Mouse (Mus musculus): Measurements from ENCODE around the gene Psma7. TPM values are rescaled to one million over a fixed set of nuclear protein-coding genes. Genes with fewer than 3 reads are reported as not detected.

Psma7 gene
- 665 and 670 TPM in 2 replicates for polyA plus RNA-seq (2015; fragmentation: Nextera tagmentation; extraction: Ambion mirVana)

- WGBS, result under 1% methylated on average over 70 of the region's 78 CpGs
- H3K4me1 ChIP-seq (replicated peaks), result peaks cover 52% of the 10 kb centered on the region
Observed at GRCm38 (mm10) chr2:180042256-180042857, at the start of gene Psma7, which contains the start of gene Ss18l1. TSS of gene Psma7 (minus strand) at chr2:180042433. TSS of gene Ss18l1 (plus strand) at chr2:180042509.

GRCm38 (mm10) chr2:180090285-180090684 is 48.1 kb upstream of the Psma7 start:
- peaks cover 14% of the 10 kb centered on the region for H3K36me3 ChIP-seq
- H3K27ac ChIP-seq, result no peak overlapping the region
- no peaks in the 10 kb centered on the region for H3K9me3 ChIP-seq
- no peak overlapping the region for H3K4me3 ChIP-seq
- no peak for ATAC-seq (ENCODE audit: low FRiP score)
- H3K27me3 ChIP-seq, result no peaks in the 10 kb centered on the region
- H3K9ac ChIP-seq, result no peak overlapping the region
- H3K4me2 ChIP-seq, result no peak overlapping the region
- H3K4me1 ChIP-seq (replicated peaks), result peaks cover 14% of the 10 kb centered on the region
- WGBS, result 75% methylated on average over 11 of the region's 11 CpGs

More at GRCm38 (mm10) chr2:180042256-180042857, at the start of gene Psma7, which contains the start of gene Ss18l1:
- H3K4me3 ChIP-seq, result peak within 1 kb of the TSS; percentile 95
- ATAC-seq (ENCODE audit: low FRiP score), result peak; percentile 97
- H3K9me3 ChIP-seq, result no peaks in the 10 kb centered on the region
- peaks cover 35% of the 10 kb centered on the region for H3K36me3 ChIP-seq
- no peaks in the 10 kb centered on the region for H3K27me3 ChIP-seq
- H3K9ac ChIP-seq, result peak within 1 kb of the TSS; percentile 98
- H3K4me2 ChIP-seq, result peak within 1 kb of the TSS; percentile 81
- H3K27ac ChIP-seq, result peak within 1 kb of the TSS; percentile 99

- ATAC-seq (ENCODE audit: low FRiP score), result no peak
- H3K27ac ChIP-seq, result no peak overlapping the region
- peaks cover 14% of the 10 kb centered on the region for H3K4me1 ChIP-seq (replicated peaks)
- no peak overlapping the region for H3K9ac ChIP-seq
- 89% methylated on average over 4 of the region's 4 CpGs for WGBS
- no peak overlapping the region for H3K4me2 ChIP-seq
- no peaks in the 10 kb centered on the region for H3K9me3 ChIP-seq
- H3K36me3 ChIP-seq, result peaks cover 37% of the 10 kb centered on the region
- no peaks in the 10 kb centered on the region for H3K27me3 ChIP-seq
- H3K4me3 ChIP-seq, result no peak overlapping the region
Observed at GRCm38 (mm10) chr2:180087472-180087871, 45.2 kb upstream of the Psma7 start.

GRCm38 (mm10) chr2:180086637-180087027 is 44.4 kb upstream of the Psma7 start:
- Histone ChIP-seq H3K9me3 (no peaks in the 10 kb centered on the region), H3K4me2 (no peak overlapping the region), H3K27me3 (no peaks in the 10 kb centered on the region), H3K9ac (0 out of 2 replicates have a peak overlapping the region, but pooled peaks have one; percentile 21), H3K27ac (0 out of 2 replicates have a peak overlapping the region, but pooled peaks have one; percentile 20), H3K4me3 (no peak overlapping the region), H3K36me3 (peaks cover 45% of the 10 kb centered on the region), H3K4me1 (replicated peaks) (peaks cover 14% of the 10 kb centered on the region)
- WGBS, result 88% methylated on average over 5 of the region's 5 CpGs
- ATAC-seq (ENCODE audit: low FRiP score), result no peak

GRCm38 (mm10) chr2:180085926-180086636 is 43.8 kb upstream of the Psma7 start:
- no peaks in the 10 kb centered on the region for H3K27me3 ChIP-seq
- peaks cover 14% of the 10 kb centered on the region for H3K4me1 ChIP-seq (replicated peaks)
- H3K9ac ChIP-seq, result peak overlapping the region; percentile 21; the same call in 1 of the 2 replicates
- no peak overlapping the region for H3K4me3 ChIP-seq
- H3K36me3 ChIP-seq, result peaks cover 51% of the 10 kb centered on the region
- no peak for ATAC-seq (ENCODE audit: low FRiP score)
- no peaks in the 10 kb centered on the region for H3K9me3 ChIP-seq
- WGBS, result 73% methylated on average over 16 of the region's 16 CpGs
- H3K27ac ChIP-seq, result peak overlapping the region; percentile 20
- H3K4me2 ChIP-seq, result no peak overlapping the region

- WGBS, result 48% methylated on average over 3 of the region's 3 CpGs
- Histone ChIP-seq H3K9me3 (no peaks in the 10 kb centered on the region), H3K4me1 (replicated peaks) (peaks cover 14% of the 10 kb centered on the region), H3K36me3 (peaks cover 59% of the 10 kb centered on the region), H3K4me3 (no peak overlapping the region), H3K4me2 (no peak overlapping the region), H3K27ac (no peak overlapping the region), H3K9ac (no peak overlapping the region), H3K27me3 (no peaks in the 10 kb centered on the region)
- no peak for ATAC-seq (ENCODE audit: low FRiP score)
Observed at GRCm38 (mm10) chr2:180084565-180084964, 42.3 kb upstream of the Psma7 start.

- ATAC-seq (ENCODE audit: low FRiP score), result no peak
- no peaks in the 10 kb centered on the region for H3K27me3 ChIP-seq
- H3K9me3 ChIP-seq, result no peaks in the 10 kb centered on the region
- peaks cover 14% of the 10 kb centered on the region for H3K4me1 ChIP-seq (replicated peaks)
- H3K4me3 ChIP-seq, result no peak overlapping the region
- no peak overlapping the region for H3K27ac ChIP-seq
- no peak overlapping the region for H3K9ac ChIP-seq
- 94% methylated on average over 10 of the region's 10 CpGs for WGBS
- peaks cover 69% of the 10 kb centered on the region for H3K36me3 ChIP-seq
- H3K4me2 ChIP-seq, result no peak overlapping the region
Observed at GRCm38 (mm10) chr2:180083063-180083462, 40.8 kb upstream of the Psma7 start.

- Histone ChIP-seq H3K4me2 (no peak overlapping the region), H3K36me3 (peaks cover 70% of the 10 kb centered on the region), H3K27ac (no peak overlapping the region), H3K4me3 (no peak overlapping the region), H3K4me1 (replicated peaks) (peaks cover 3% of the 10 kb centered on the region), H3K9me3 (no peaks in the 10 kb centered on the region), H3K9ac (no peak overlapping the region), H3K27me3 (no peaks in the 10 kb centered on the region)
- no peak for ATAC-seq (ENCODE audit: low FRiP score)
- WGBS, result 92% methylated on average over 8 of the region's 8 CpGs
Observed at GRCm38 (mm10) chr2:180080680-180081079, 38.4 kb upstream of the Psma7 start.

GRCm38 (mm10) chr2:180077622-180078021 is 35.4 kb upstream of the Psma7 start:
- Histone ChIP-seq H3K4me1 (replicated peaks) (no peaks in the 10 kb centered on the region), H3K9me3 (no peaks in the 10 kb centered on the region), H3K27ac (no peak overlapping the region), H3K36me3 (peaks cover 52% of the 10 kb centered on the region), H3K27me3 (no peaks in the 10 kb centered on the region), H3K9ac (no peak overlapping the region), H3K4me2 (no peak overlapping the region), H3K4me3 (no peak overlapping the region)
- no peak for ATAC-seq (ENCODE audit: low FRiP score)
- 81% methylated on average over 3 of the region's 3 CpGs for WGBS

- Histone ChIP-seq H3K36me3 (peaks cover 27% of the 10 kb centered on the region), H3K9ac (no peak overlapping the region), H3K4me2 (no peak overlapping the region), H3K9me3 (no peaks in the 10 kb centered on the region), H3K4me1 (replicated peaks) (peaks cover 18% of the 10 kb centered on the region), H3K27me3 (no peaks in the 10 kb centered on the region), H3K4me3 (no peak overlapping the region), H3K27ac (no peak overlapping the region)
- 86% methylated on average over 7 of the region's 7 CpGs for WGBS
- no peak for ATAC-seq (ENCODE audit: low FRiP score)
Observed at GRCm38 (mm10) chr2:180072886-180073285, 30.7 kb upstream of the Psma7 start.

GRCm38 (mm10) chr2:180071671-180072070 is 29.4 kb upstream of the Psma7 start:
- Histone ChIP-seq H3K27me3 (no peaks in the 10 kb centered on the region), H3K9me3 (no peaks in the 10 kb centered on the region), H3K9ac (no peak overlapping the region), H3K27ac (no peak overlapping the region), H3K4me3 (no peak overlapping the region), H3K36me3 (peaks cover 26% of the 10 kb centered on the region), H3K4me2 (no peak overlapping the region), H3K4me1 (replicated peaks) (peaks cover 18% of the 10 kb centered on the region)
- WGBS, result 85% methylated on average over 2 of the region's 2 CpGs
- no peak for ATAC-seq (ENCODE audit: low FRiP score)

GRCm38 (mm10) chr2:180070481-180071453 is 28.5 kb upstream of the Psma7 start, which contains the start of gene Mtg2:
TSS of gene Mtg2 (plus strand) at chr2:180070588.
- peak; percentile 96 for ATAC-seq (ENCODE audit: low FRiP score)
- WGBS, result 5% methylated on average over 55 of the region's 58 CpGs

More at GRCm38 (mm10) chr2:180070481-180071453, 28.5 kb upstream of the Psma7 start, which contains the start of gene Mtg2:
- Histone ChIP-seq H3K4me2 (peak within 1 kb of the TSS; percentile 88), H3K27ac (peak within 1 kb of the TSS; percentile 90), H3K9ac (peak within 1 kb of the TSS; percentile 84), H3K36me3 (peaks cover 26% of the 10 kb centered on the region), H3K4me1 (replicated peaks) (peaks cover 18% of the 10 kb centered on the region), H3K9me3 (no peaks in the 10 kb centered on the region), H3K27me3 (no peaks in the 10 kb centered on the region), H3K4me3 (peak within 1 kb of the TSS; percentile 69)
